Mouse (Mus musculus): ENCODE results near the gene Klrk1.

DNA sequence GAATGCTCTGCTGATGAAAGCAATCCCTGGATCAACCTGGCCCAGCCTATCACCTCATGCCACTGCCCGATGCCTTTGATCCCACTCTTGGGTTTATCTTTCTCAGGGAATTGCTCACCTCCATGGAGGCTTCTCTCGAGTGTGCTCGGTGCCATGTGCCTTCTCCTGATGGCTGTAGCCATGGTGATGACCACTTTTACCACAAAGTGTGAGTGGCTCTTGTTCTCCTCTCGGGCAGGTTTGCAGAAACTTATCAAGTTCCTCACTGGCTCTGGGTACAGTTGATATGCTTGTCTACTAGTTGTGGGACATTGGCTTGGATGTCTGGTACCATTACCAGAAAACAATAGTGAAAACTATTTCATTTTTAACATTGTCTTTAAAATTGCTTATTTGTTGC is 41.8 kb downstream of the Klrk1 start:
- no peak for TF ChIP-seq CTCF (IDR thresholded peaks at IDR 0.05; ENCODE audit: low read depth)
- TF ChIP-seq EP300 (IDR thresholded peaks at IDR 0.05; ENCODE audit: low read depth): no peak

Measured in liver, embryonic 14.5 days (tissue).